Mouse (Mus musculus) thymus, postnatal 4 days (tissue): Measurements from ENCODE around the gene Fam118a.
A peak's percentile ranks its signal among the peaks of the same experiment; 100 is the strongest.
"Not testable (repeated sequence)": the region's sequence is repeated elsewhere in the genome, so short reads cannot be mapped to it uniquely, and the experiment has no call there.

ENCODE experiments used
- DNase-seq: peaks from one replicate; pipeline ENCODE4 v3.0.0; 2021

Gene Fam118a

GRCm38 (mm10) chr15:85028648-85029047 is at the start of gene Fam118a:
Fam118a (plus strand) TSS chr15:85028948.
- not testable (repeated sequence) for DNase-seq

- no peak for DNase-seq
These were observed 47.0 kb upstream of the Fam118a start for GRCm38 (mm10) chr15:84981609-84982313.

- DNase-seq: no peak
These were observed 45.9 kb upstream of the Fam118a start for GRCm38 (mm10) chr15:84982888-84983287.

GRCm38 (mm10) chr15:84983721-84984120 is 45.0 kb upstream of the Fam118a start:
- DNase-seq: no peak

- no peak for DNase-seq
These were observed 43.1 kb upstream of the Fam118a start for GRCm38 (mm10) chr15:84985516-84986160.

- no peak for DNase-seq
These were observed 42.4 kb upstream of the Fam118a start for GRCm38 (mm10) chr15:84986171-84987019.

GRCm38 (mm10) chr15:84987020-84987815 is 41.5 kb upstream of the Fam118a start:
- DNase-seq: peak; percentile 17

GRCm38 (mm10) chr15:84987874-84988825 is 40.6 kb upstream of the Fam118a start, which contains the start of gene 5031439G07Rik:
5031439G07Rik (minus strand) TSS chr15:84988551.
- DNase-seq: peak; percentile 93

- no peak for DNase-seq
These were observed 39.6 kb upstream of the Fam118a start for GRCm38 (mm10) chr15:84989098-84989497.

GRCm38 (mm10) chr15:84989771-84990170 is 39.0 kb upstream of the Fam118a start:
- DNase-seq: no peak

- DNase-seq: no peak
These were observed 34.2 kb upstream of the Fam118a start for GRCm38 (mm10) chr15:84994498-84994897.

- no peak for DNase-seq
These were observed 33.7 kb upstream of the Fam118a start for GRCm38 (mm10) chr15:84995041-84995440.

GRCm38 (mm10) chr15:84995967-84996366 is 32.8 kb upstream of the Fam118a start:
- DNase-seq: peak; percentile 81

- no peak for DNase-seq
These were observed 30.8 kb upstream of the Fam118a start for GRCm38 (mm10) chr15:84997768-84998454.

GRCm38 (mm10) chr15:84999911-85000310 is 28.8 kb upstream of the Fam118a start:
- no peak for DNase-seq

GRCm38 (mm10) chr15:85000984-85001982 is 27.5 kb upstream of the Fam118a start:
- peak; percentile 93 for DNase-seq

- no peak for DNase-seq
These were observed 19.1 kb upstream of the Fam118a start for GRCm38 (mm10) chr15:85009666-85010065.

GRCm38 (mm10) chr15:85011895-85012661 is 16.7 kb upstream of the Fam118a start:
- DNase-seq: peak; percentile 34

GRCm38 (mm10) chr15:85012662-85013054 is 16.1 kb upstream of the Fam118a start:
- no peak for DNase-seq
